Mouse (Mus musculus): Measurements from ENCODE around the gene Ephb1. TPM values are rescaled to one million over a fixed set of nuclear protein-coding genes. Genes with fewer than 3 reads are reported as not detected.

Gene Ephb1
- polyA plus RNA-seq, 1 experiment from 2014 or later = 1.7 TPM

GRCm38 (mm10) chr9:101924829-101925228 lies 429.7 kb downstream of the Ephb1 start:
- H3K27me3 ChIP-seq (ENCODE audit: control insufficient read depth, insufficient read depth, low read length) = no peaks in the 10 kb centered on the region
- no peak overlapping the region for H3K4me3 ChIP-seq (ENCODE audit: control insufficient read depth in 1 of 2, insufficient read depth in 1 of 2, low read depth in 1 of 2, low read length in 2 of 2)
- H3K36me3 ChIP-seq (ENCODE audit: control insufficient read depth, insufficient read depth, low read length) = no peaks in the 10 kb centered on the region
- no peak overlapping the region for H3K4me2 ChIP-seq (ENCODE audit: low read length)
- peaks cover 2 to 4% of the 10 kb centered on the region in 2 experiments; a peak in 3 of 4 replicates for H3K4me1 ChIP-seq (ENCODE audit: control insufficient read depth in 2 of 2, insufficient read depth in 2 of 2, low read length in 2 of 2)
- 57% methylated on average over 4 of the region's 4 CpGs for WGBS
- H3K9ac ChIP-seq (ENCODE audit: low read length) = no peak overlapping the region
- no peaks in the 10 kb centered on the region for H3K9me3 ChIP-seq (ENCODE audit: control insufficient read depth, low read length)
- ATAC-seq (ENCODE audit: insufficient number of reproducible peaks, insufficient read depth, low FRiP score, low read depth) = no peak
- H3K27ac ChIP-seq (replicated peaks in 1 of 2; ENCODE audit: control insufficient read depth in 1 of 2, insufficient read depth in 1 of 2, low read depth in 2 of 2, low read length in 2 of 2) = no peak overlapping the region

- H3K4me3 ChIP-seq (ENCODE audit: control insufficient read depth in 1 of 2, insufficient read depth in 1 of 2, low read depth in 1 of 2, low read length in 2 of 2) = no peak overlapping the region
- WGBS = 85% methylated on average over 4 of the region's 4 CpGs
- ATAC-seq (ENCODE audit: insufficient number of reproducible peaks, insufficient read depth, low FRiP score, low read depth) = no peak
These were observed 431.6 kb downstream of the Ephb1 start for GRCm38 (mm10) chr9:101922846-101923245.

GRCm38 (mm10) chr9:101919324-101919723 lies 435.2 kb downstream of the Ephb1 start:
- H3K27ac ChIP-seq (replicated peaks in 1 of 2; ENCODE audit: control insufficient read depth in 1 of 2, insufficient read depth in 1 of 2, low read depth in 2 of 2, low read length in 2 of 2) = no peak overlapping the region
- H3K4me2 ChIP-seq (ENCODE audit: low read length) = no peak overlapping the region
- no peak overlapping the region for H3K9ac ChIP-seq (ENCODE audit: low read length)
- WGBS = 78% methylated on average over 5 of the region's 5 CpGs
- H3K4me3 ChIP-seq (ENCODE audit: control insufficient read depth in 1 of 2, insufficient read depth in 1 of 2, low read depth in 1 of 2, low read length in 2 of 2) = no peak overlapping the region
- no peaks in the 10 kb centered on the region for H3K27me3 ChIP-seq (ENCODE audit: control insufficient read depth, insufficient read depth, low read length)
- H3K9me3 ChIP-seq (ENCODE audit: control insufficient read depth, low read length) = no peaks in the 10 kb centered on the region
- ATAC-seq (ENCODE audit: insufficient number of reproducible peaks, insufficient read depth, low FRiP score, low read depth) = no peak
- no peaks in the 10 kb centered on the region for H3K36me3 ChIP-seq (ENCODE audit: control insufficient read depth, insufficient read depth, low read length)
- H3K4me1 ChIP-seq (ENCODE audit: control insufficient read depth in 2 of 2, insufficient read depth in 2 of 2, low read length in 2 of 2) = peaks cover 2 to 4% of the 10 kb centered on the region in 2 experiments; a peak in 3 of 4 replicates

More at GRCm38 (mm10) chr9:101922846-101923245, 431.6 kb downstream of the Ephb1 start:
- H3K9ac ChIP-seq (ENCODE audit: low read length) = no peak overlapping the region
- no peaks in the 10 kb centered on the region for H3K36me3 ChIP-seq (ENCODE audit: control insufficient read depth, insufficient read depth, low read length)
- no peak overlapping the region for H3K4me2 ChIP-seq (ENCODE audit: low read length)
- H3K27me3 ChIP-seq (ENCODE audit: control insufficient read depth, insufficient read depth, low read length) = no peaks in the 10 kb centered on the region
- no peaks in the 10 kb centered on the region for H3K9me3 ChIP-seq (ENCODE audit: control insufficient read depth, low read length)
- no peak overlapping the region for H3K27ac ChIP-seq (replicated peaks in 1 of 2; ENCODE audit: control insufficient read depth in 1 of 2, insufficient read depth in 1 of 2, low read depth in 2 of 2, low read length in 2 of 2)
- H3K4me1 ChIP-seq (ENCODE audit: control insufficient read depth in 2 of 2, insufficient read depth in 2 of 2, low read length in 2 of 2) = peaks cover 2 to 4% of the 10 kb centered on the region in 2 experiments; a peak in 3 of 4 replicates

- no peaks in the 10 kb centered on the region for H3K9me3 ChIP-seq (ENCODE audit: control insufficient read depth, low read length)
- ATAC-seq (ENCODE audit: insufficient number of reproducible peaks, insufficient read depth, low FRiP score, low read depth) = no peak
- WGBS = 81% methylated on average over 4 of the region's 4 CpGs
- H3K36me3 ChIP-seq (ENCODE audit: control insufficient read depth, insufficient read depth, low read length) = no peaks in the 10 kb centered on the region
- no peaks in the 10 kb centered on the region for H3K27me3 ChIP-seq (ENCODE audit: control insufficient read depth, insufficient read depth, low read length)
- no peak overlapping the region for H3K27ac ChIP-seq (replicated peaks in 1 of 2; ENCODE audit: control insufficient read depth in 1 of 2, insufficient read depth in 1 of 2, low read depth in 2 of 2, low read length in 2 of 2)
- no peak overlapping the region for H3K4me2 ChIP-seq (ENCODE audit: low read length)
- H3K4me1 ChIP-seq (ENCODE audit: control insufficient read depth in 2 of 2, insufficient read depth in 2 of 2, low read length in 2 of 2) = no peaks in the 10 kb centered on the region; a peak in 1 of 4 replicates
- no peak overlapping the region for H3K9ac ChIP-seq (ENCODE audit: low read length)
- H3K4me3 ChIP-seq (ENCODE audit: control insufficient read depth in 1 of 2, insufficient read depth in 1 of 2, low read depth in 1 of 2, low read length in 2 of 2) = no peak overlapping the region
These were observed 435.7 kb downstream of the Ephb1 start for GRCm38 (mm10) chr9:101918771-101919170.

- no peaks in the 10 kb centered on the region for H3K9me3 ChIP-seq (ENCODE audit: control insufficient read depth, low read length)
- ATAC-seq (ENCODE audit: insufficient number of reproducible peaks, insufficient read depth, low FRiP score, low read depth) = no peak
- H3K27me3 ChIP-seq (ENCODE audit: control insufficient read depth, insufficient read depth, low read length) = no peaks in the 10 kb centered on the region
- H3K4me2 ChIP-seq (ENCODE audit: low read length) = no peak overlapping the region
- H3K4me1 ChIP-seq (ENCODE audit: control insufficient read depth in 2 of 2, insufficient read depth in 2 of 2, low read length in 2 of 2) = peaks cover 0 to 2% of the 10 kb centered on the region in 2 experiments; a peak in 1 of 4 replicates
- H3K4me3 ChIP-seq (ENCODE audit: control insufficient read depth in 1 of 2, insufficient read depth in 1 of 2, low read depth in 1 of 2, low read length in 2 of 2) = no peak overlapping the region
- WGBS = 63% methylated on average over 2 of the region's 2 CpGs
- no peaks in the 10 kb centered on the region for H3K36me3 ChIP-seq (ENCODE audit: control insufficient read depth, insufficient read depth, low read length)
- H3K27ac ChIP-seq (replicated peaks in 1 of 2; ENCODE audit: control insufficient read depth in 1 of 2, insufficient read depth in 1 of 2, low read depth in 2 of 2, low read length in 2 of 2) = no peak overlapping the region
- H3K9ac ChIP-seq (ENCODE audit: low read length) = no peak overlapping the region
These were observed 439.4 kb downstream of the Ephb1 start for GRCm38 (mm10) chr9:101915082-101915481.

- Histone ChIP-seq H3K9me3 (ENCODE audit: control insufficient read depth, low read length) (no peaks in the 10 kb centered on the region), H3K27me3 (ENCODE audit: control insufficient read depth, insufficient read depth, low read length) (no peaks in the 10 kb centered on the region), H3K36me3 (ENCODE audit: control insufficient read depth, insufficient read depth, low read length) (no peaks in the 10 kb centered on the region), H3K9ac (ENCODE audit: low read length) (no peak overlapping the region), H3K4me1 (ENCODE audit: control insufficient read depth in 2 of 2, insufficient read depth in 2 of 2, low read length in 2 of 2) (peaks cover 0 to 2% of the 10 kb centered on the region in 2 experiments; a peak in 1 of 4 replicates), H3K4me2 (ENCODE audit: low read length) (no peak overlapping the region), H3K27ac (replicated peaks in 1 of 2; ENCODE audit: control insufficient read depth in 1 of 2, insufficient read depth in 1 of 2, low read depth in 2 of 2, low read length in 2 of 2) (no peak overlapping the region), H3K4me3 (ENCODE audit: control insufficient read depth in 1 of 2, insufficient read depth in 1 of 2, low read depth in 1 of 2, low read length in 2 of 2) (no peak overlapping the region)
- 58% methylated on average over 9 of the region's 9 CpGs for WGBS
- no peak for ATAC-seq (ENCODE audit: insufficient number of reproducible peaks, insufficient read depth, low FRiP score, low read depth)
These were observed 443.2 kb downstream of the Ephb1 start for GRCm38 (mm10) chr9:101911176-101911866.

- no peaks in the 10 kb centered on the region for H3K36me3 ChIP-seq (ENCODE audit: control insufficient read depth, insufficient read depth, low read length)
- H3K9me3 ChIP-seq (ENCODE audit: control insufficient read depth, low read length) = no peaks in the 10 kb centered on the region
- no peak overlapping the region for H3K27ac ChIP-seq (replicated peaks in 1 of 2; ENCODE audit: control insufficient read depth in 1 of 2, insufficient read depth in 1 of 2, low read depth in 2 of 2, low read length in 2 of 2)
- H3K4me3 ChIP-seq (ENCODE audit: control insufficient read depth in 1 of 2, insufficient read depth in 1 of 2, low read depth in 1 of 2, low read length in 2 of 2) = no peak overlapping the region
- peaks cover 0 to 2% of the 10 kb centered on the region in 2 experiments; a peak in 1 of 4 replicates for H3K4me1 ChIP-seq (ENCODE audit: control insufficient read depth in 2 of 2, insufficient read depth in 2 of 2, low read length in 2 of 2)
- 62% methylated on average over 4 of the region's 4 CpGs for WGBS
- no peak overlapping the region for H3K4me2 ChIP-seq (ENCODE audit: low read length)
- ATAC-seq (ENCODE audit: insufficient number of reproducible peaks, insufficient read depth, low FRiP score, low read depth) = no peak
- no peaks in the 10 kb centered on the region for H3K27me3 ChIP-seq (ENCODE audit: control insufficient read depth, insufficient read depth, low read length)
- no peak overlapping the region for H3K9ac ChIP-seq (ENCODE audit: low read length)
These were observed 445.0 kb downstream of the Ephb1 start for GRCm38 (mm10) chr9:101909491-101909890.

Measured in heart, embryonic 14.5 days (tissue).